Mouse (Mus musculus): Measurements from ENCODE around the gene Mzt1.

GRCm38 (mm10) chr14:99037703-99038102 lies 8.2 kb downstream of the Mzt1 start:
- no peak for TF ChIP-seq CTCF (IDR thresholded peaks at IDR 0.05; ENCODE audit: borderline replicate concordance, extremely low read depth, insufficient read depth, insufficient read length)
- TF ChIP-seq POLR2A (IDR thresholded peaks at IDR 0.05; ENCODE audit: borderline replicate concordance, extremely low read depth, insufficient read depth, insufficient read length, poor library complexity, severe bottlenecking) = no peak

All from brain, embryonic 14.5 days (tissue).